Mouse (Mus musculus) embryonic facial prominence, embryonic 14.5 days (tissue): ENCODE results near the gene Cd2. TPM values are rescaled to one million over a fixed set of nuclear protein-coding genes. Genes with fewer than 3 reads are reported as not detected.

Experiments used
- ATAC-seq: fragments of 200-750 bp; cut with Nextera tagmentation; 2 replicates; pipeline ENCODE4 v1.8.0; 2017; ENCODE audit warnings: low read depth, moderate number of reproducible peaks, moderate TSS enrichment
- DNase-seq: peaks from one replicate; pipeline ENCODE4 v3.0.0-alpha.2; 2015; ENCODE audit warnings: low spot score
- H3K27ac ChIP-seq: fragments of 300-500 bp; sonication (generic); replicated peaks from 2 replicates; pipeline ENCODE4 v1.5.1; 2014; ENCODE audit warnings: low read depth, mild to moderate bottlenecking, low read length, moderate library complexity
- H3K27me3 ChIP-seq: fragments of 300-500 bp; sonication (generic); replicated peaks from 2 replicates; pipeline ENCODE4 v1.6.1; 2014; ENCODE audit warnings: low read length; ENCODE audit not compliant: control insufficient read depth, insufficient read depth
- H3K36me3 ChIP-seq: fragments of 300-500 bp; sonication (generic); 2 replicates; pipeline ENCODE4 v1.6.1; 2014; ENCODE audit warnings: low read length, mixed read lengths; ENCODE audit not compliant: control insufficient read depth, insufficient read depth
- H3K4me1 ChIP-seq: fragments of 300-500 bp; sonication (generic); 2 replicates; pipeline ENCODE4 v1.6.1; 2014; ENCODE audit warnings: antibody characterized with exemption, low read length; ENCODE audit not compliant: control insufficient read depth, insufficient read depth
- H3K4me2 ChIP-seq: fragments of 300-500 bp; sonication (generic); 2 replicates; pipeline ENCODE4 v1.6.1; 2014; ENCODE audit warnings: low read depth, mild to moderate bottlenecking, low read length, moderate library complexity, mixed read lengths
- H3K4me3 ChIP-seq: fragments of 300-500 bp; sonication (generic); 2 replicates; pipeline ENCODE4 v1.5.1; 2014; ENCODE audit warnings: low read depth, mild to moderate bottlenecking, low read length
- H3K9ac ChIP-seq: fragments of 300-500 bp; sonication (generic); 2 replicates; pipeline ENCODE4 v1.6.1; 2014; ENCODE audit warnings: low read depth, mild to moderate bottlenecking, low read length, moderate library complexity, mixed read lengths
- H3K9me3 ChIP-seq: fragments of 300-500 bp; sonication (generic); 2 replicates; pipeline ENCODE4 v1.6.1; 2016; ENCODE audit warnings: low read length; ENCODE audit not compliant: control insufficient read depth
- WGBS: fragments of 180-500 bp; shearing (Covaris S2); extraction: QIAGEN DNeasy Blood & Tissue Kit; methylation state at CpG from one replicate; pipeline ENCODE4 v1.1.7; 2014; 5-methylcytosine and 5-hydroxymethylcytosine counted together
- polyA plus RNA-seq: library from polyadenylated mRNA; unstranded; fragments of >200 nt; fragmentation: Nextera tagmentation; extraction: Ambion mirVana; gene quantifications from 2 replicates; pipeline ENCODE4 v1.2.1, GENCODE M21; 2014

The Cd2 gene
- polyA plus RNA-seq, 1 experiment from 2014 or later: not detected

GRCm38 (mm10) chr3:101233424-101233823 is 54.3 kb downstream of the Cd2 start:
- H3K4me2 ChIP-seq: no peak overlapping the region
- peaks cover 3% of the 10 kb centered on the region; the same call in 1 of the 2 replicates for H3K4me1 ChIP-seq
- no peak overlapping the region for H3K9ac ChIP-seq
- ATAC-seq (no peak), DNase-seq (no peak)
- WGBS: 91% methylated on average over 5 of the region's 5 CpGs
- no peak overlapping the region for H3K27ac ChIP-seq
- no peaks in the 10 kb centered on the region for H3K27me3 ChIP-seq
- H3K9me3 ChIP-seq: no peaks in the 10 kb centered on the region
- H3K4me3 ChIP-seq: no peak overlapping the region
- no peaks in the 10 kb centered on the region for H3K36me3 ChIP-seq

GRCm38 (mm10) chr3:101232570-101232969 is 55.2 kb downstream of the Cd2 start:
- no peak for DNase-seq
- Histone ChIP-seq H3K36me3 (no peaks in the 10 kb centered on the region), H3K27ac (no peak overlapping the region), H3K4me2 (no peak overlapping the region), H3K27me3 (no peaks in the 10 kb centered on the region), H3K9ac (no peak overlapping the region), H3K4me3 (no peak overlapping the region), H3K9me3 (no peaks in the 10 kb centered on the region), H3K4me1 (peaks cover 3% of the 10 kb centered on the region; the same call in 1 of the 2 replicates)
- ATAC-seq: no peak
- WGBS: 46% methylated on average over 8 of the region's 8 CpGs

GRCm38 (mm10) chr3:101230201-101230600 is 57.5 kb downstream of the Cd2 start:
- H3K27ac ChIP-seq: no peak overlapping the region
- no peaks in the 10 kb centered on the region for H3K27me3 ChIP-seq
- ATAC-seq (no peak), DNase-seq (no peak)
- H3K4me3 ChIP-seq: no peak overlapping the region
- H3K9me3 ChIP-seq: no peaks in the 10 kb centered on the region
- 71% methylated on average over 9 of the region's 9 CpGs for WGBS
- no peaks in the 10 kb centered on the region for H3K4me1 ChIP-seq
- H3K36me3 ChIP-seq: no peaks in the 10 kb centered on the region
- no peak overlapping the region for H3K4me2 ChIP-seq
- no peak overlapping the region for H3K9ac ChIP-seq

GRCm38 (mm10) chr3:101229551-101229930 is 58.2 kb downstream of the Cd2 start:
- Histone ChIP-seq H3K4me2 (no peak overlapping the region), H3K27ac (no peak overlapping the region), H3K4me3 (no peak overlapping the region), H3K4me1 (no peaks in the 10 kb centered on the region), H3K36me3 (no peaks in the 10 kb centered on the region), H3K9me3 (no peaks in the 10 kb centered on the region), H3K27me3 (no peaks in the 10 kb centered on the region), H3K9ac (no peak overlapping the region)
- ATAC-seq (no peak), DNase-seq (no peak)
- WGBS: 44% methylated on average over 5 of the region's 5 CpGs

- H3K27me3 ChIP-seq: no peaks in the 10 kb centered on the region
- ATAC-seq (no peak), DNase-seq (no peak)
- no peak overlapping the region for H3K27ac ChIP-seq
- no peak overlapping the region for H3K4me2 ChIP-seq
- H3K9ac ChIP-seq: no peak overlapping the region
- H3K4me1 ChIP-seq: no peaks in the 10 kb centered on the region
- H3K4me3 ChIP-seq: no peak overlapping the region
- 85% methylated on average over 13 of the region's 13 CpGs for WGBS
- H3K36me3 ChIP-seq: no peaks in the 10 kb centered on the region
- no peaks in the 10 kb centered on the region for H3K9me3 ChIP-seq
Measured at GRCm38 (mm10) chr3:101228868-101229550, 58.7 kb downstream of the Cd2 start.

- WGBS: 71% methylated on average over 5 of the region's 5 CpGs
- no peaks in the 10 kb centered on the region for H3K4me1 ChIP-seq
Measured at GRCm38 (mm10) chr3:101228066-101228465, 59.7 kb downstream of the Cd2 start.

More at GRCm38 (mm10) chr3:101228066-101228465, 59.7 kb downstream of the Cd2 start:
- Histone ChIP-seq H3K27ac (no peak overlapping the region), H3K9me3 (no peaks in the 10 kb centered on the region), H3K4me2 (no peak overlapping the region), H3K36me3 (no peaks in the 10 kb centered on the region), H3K27me3 (no peaks in the 10 kb centered on the region), H3K9ac (no peak overlapping the region), H3K4me3 (no peak overlapping the region)
- DNase-seq: no peak
- no peak for ATAC-seq

Other genes with a start within 250 kb of the Cd2 start
- gene Ptgfrn, start 177.7 kb downstream of the Cd2 start, polyA plus RNA-seq: 9.7 and 10.2 TPM in 2 replicates
- gene Igsf3, start 89.1 kb upstream of the Cd2 start, polyA plus RNA-seq: 37.0 and 40.6 TPM in 2 replicates